In genomic region chr5:112077840-112078600, GRCm38 (mm10) we compare ENCODE assay signal across 9 mouse cellular contexts.
DNase-seq lines count a peak whose midpoint lies in the region; ATAC-seq lines count a peak whose summit lies in the region.
"Had no signal": no experiment of that assay in that cellular context is flagged by ENCODE, and none has a peak within 500 bp of the region (broad histone marks: within the 10 kb centered on the region; RNA-seq: fewer than 3 reads in every experiment).

No protein-coding gene starts in this region.

- no peak for ATAC-seq in liver, embryonic 12.5 days
- no peak for ATAC-seq in megakaryocyte-erythroid progenitor cell, adult 5-6 weeks (replicated peaks; ENCODE audit: low FRiP score, low TSS enrichment, poor library complexity, severe bottlenecking)

- H3K27ac ChIP-seq in liver, embryonic 12.5 days: no peak overlapping the region
- no peak overlapping the region for H3K27ac ChIP-seq in embryonic facial prominence, embryonic 10.5 days (replicated peaks)

- H3K4me1 ChIP-seq in liver, embryonic 12.5 days: no peaks in the 10 kb centered on the region
- peaks cover 11% of the 10 kb centered on the region for H3K4me1 ChIP-seq in embryonic facial prominence, embryonic 10.5 days

- H3K9ac ChIP-seq in liver, embryonic 12.5 days: no peak overlapping the region

- H3K36me3 ChIP-seq in liver, embryonic 12.5 days: no peaks in the 10 kb centered on the region
- H3K36me3 ChIP-seq in embryonic facial prominence, embryonic 10.5 days (replicated peaks): no peaks in the 10 kb centered on the region

- H3K4me2 ChIP-seq in liver, embryonic 12.5 days: no peak overlapping the region

- intact Hi-C loops in left cerebral cortex, postnatal 36 days (cut with DNase I): loop anchor here (10.0 kb wide), 1 partner anchor 663 kb away; the partner anchor contains the start of gene Mn1

- no peak overlapping the region for H3K4me3 ChIP-seq in liver, embryonic 12.5 days
- H3K4me3 ChIP-seq in embryonic facial prominence, embryonic 10.5 days: no peak overlapping the region

- 64% methylated on average over 19 of the region's 19 CpGs for WGBS in liver, embryonic 12.5 days (ENCODE audit: insufficient replicate concordance)
- WGBS in embryonic facial prominence, embryonic 10.5 days: 83% methylated on average over 19 of the region's 19 CpGs

- DNase-seq in adrenal gland, adult 18-20 months (ENCODE audit: low spot score in 2 of 2): peak; percentile 5 to 42
- no peak for DNase-seq in adrenal gland, adult 2 months
- peak; percentile 28 for DNase-seq in liver
- peak; percentile 65 for DNase-seq in embryonic facial prominence, embryonic 10.5 days (ENCODE audit: low spot score)
- peak; percentile 30 for DNase-seq in left cerebral cortex, postnatal 36 days (ENCODE audit: low spot score in 2 of 2)
- DNase-seq in skeletal muscle tissue, adult 2 months (ENCODE audit: low read depth, low spot score): peak; percentile 16

- H3K27me3 ChIP-seq in liver, embryonic 12.5 days (replicated peaks): no peaks in the 10 kb centered on the region
- H3K27me3 ChIP-seq in embryonic facial prominence, embryonic 10.5 days (replicated peaks; ENCODE audit: low read depth, poor library complexity, severe bottlenecking): no peaks in the 10 kb centered on the region
- H3K27me3 ChIP-seq: CH12.LX had no signal

- 0 out of 2 replicates have a peak, but pooled peaks cover 3% of the 10 kb centered on the region for H3K9me3 ChIP-seq in liver, embryonic 12.5 days (replicated peaks)
- no peaks in the 10 kb centered on the region for H3K9me3 ChIP-seq in embryonic facial prominence, embryonic 10.5 days
